Mouse (Mus musculus) megakaryocyte progenitor cell, adult 5-6 weeks (primary cell): ENCODE measurements around the gene Cd83. TPM values are rescaled to one million over a fixed set of nuclear protein-coding genes. Genes with fewer than 3 reads are reported as not detected.
A peak's percentile ranks its signal among the peaks of the same experiment; 100 is the strongest.

Experiments used
- ATAC-seq: replicated peaks from 2 replicates; pipeline ENCODE4 v1.8.0; 2016; ENCODE audit warnings: mild to moderate bottlenecking, moderate TSS enrichment, inconsistent platforms; ENCODE audit not compliant: poor library complexity
- total RNA-seq, 2 experiments: library from RNA; stranded (forward) in 1 of 2; stranded (reverse) in 1 of 2; fragments of 157-497, 149-512 nt in 1 of 2; fragments of 200-1000 nt in 1 of 2; gene quantifications; 2 replicates each; pipeline versions ENCODE4 v1.2.3 to v1.2.4; 2015 to 2017

Cd83 gene
- total RNA-seq, 2 experiments from 2014 or later = 0.37 TPM; not detected in 1

- ATAC-seq = peak; percentile 52
Observed at GRCm38 (mm10) chr13:43773965-43774566, 10.5 kb upstream of the Cd83 start.

- no peak for ATAC-seq
Observed at GRCm38 (mm10) chr13:43774605-43775426, 9.8 kb upstream of the Cd83 start.

GRCm38 (mm10) chr13:43775427-43775733 is 9.2 kb upstream of the Cd83 start:
- ATAC-seq = no peak

- ATAC-seq = no peak; the same call in 1 of the 2 replicates
Observed at GRCm38 (mm10) chr13:43777321-43778002, 7.1 kb upstream of the Cd83 start.

- ATAC-seq = peak; percentile 50
Observed at GRCm38 (mm10) chr13:43778021-43778649, 6.4 kb upstream of the Cd83 start.

GRCm38 (mm10) chr13:43778971-43779370 is 5.6 kb upstream of the Cd83 start:
- no peak for ATAC-seq

- ATAC-seq = no peak
Observed at GRCm38 (mm10) chr13:43780071-43780470, 4.5 kb upstream of the Cd83 start.

GRCm38 (mm10) chr13:43785712-43786072 is 1.1 kb downstream of the Cd83 start:
- ATAC-seq = no peak

GRCm38 (mm10) chr13:43786171-43786795 is 1.7 kb downstream of the Cd83 start:
- ATAC-seq = no peak

- no peak for ATAC-seq
Observed at GRCm38 (mm10) chr13:43787262-43787661, 2.7 kb downstream of the Cd83 start.

- ATAC-seq = no peak
Observed at GRCm38 (mm10) chr13:43788071-43788470, 3.5 kb downstream of the Cd83 start.

- ATAC-seq = peak; percentile 91
Observed at GRCm38 (mm10) chr13:43788983-43789645, 4.5 kb downstream of the Cd83 start.

GRCm38 (mm10) chr13:43790229-43791001 is 5.8 kb downstream of the Cd83 start:
- no peak for ATAC-seq

- ATAC-seq = no peak
Observed at GRCm38 (mm10) chr13:43795334-43795733, 10.8 kb downstream of the Cd83 start.

- ATAC-seq = no peak
Observed at GRCm38 (mm10) chr13:43798655-43799054, 14.1 kb downstream of the Cd83 start.

GRCm38 (mm10) chr13:43800136-43800535 is 15.6 kb downstream of the Cd83 start:
- ATAC-seq = no peak

- ATAC-seq = no peak
Observed at GRCm38 (mm10) chr13:43801961-43802360, 17.4 kb downstream of the Cd83 start.

- ATAC-seq = peak; percentile 74
Observed at GRCm38 (mm10) chr13:43802361-43803137, 18.0 kb downstream of the Cd83 start.

GRCm38 (mm10) chr13:43804648-43805047 is 20.1 kb downstream of the Cd83 start:
- no peak for ATAC-seq
